16 mouse cellular contexts compared by ENCODE assay signal in the genomic region with DNA sequence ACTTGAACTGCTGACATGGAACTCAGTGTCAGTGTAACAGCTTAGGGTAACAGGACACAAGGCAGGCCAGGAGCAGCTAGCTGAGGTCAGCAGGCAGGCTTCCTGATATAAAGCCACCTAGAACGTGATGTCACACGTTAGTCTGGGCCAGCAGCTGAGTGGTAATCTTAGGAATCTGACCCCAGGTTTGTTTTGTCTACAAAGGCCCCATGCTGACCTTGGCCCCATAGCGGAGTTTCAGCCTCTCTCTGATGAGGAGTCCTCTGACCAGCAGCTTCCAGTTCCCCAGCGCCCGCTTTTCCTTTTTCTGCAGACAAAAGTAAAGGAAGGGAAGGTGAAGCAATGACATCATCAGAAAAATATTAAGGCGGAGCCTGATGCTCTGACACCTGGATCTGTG.
"Had no signal": no experiment of that assay in that cellular context is flagged by ENCODE, and none has a peak within 500 bp of the region (broad histone marks: within the 10 kb centered on the region; RNA-seq: fewer than 3 reads in every experiment).

No protein-coding gene starts in this region.

- H3K9ac ChIP-seq: limb, embryonic 12.5 days; limb, embryonic 15.5 days; liver, embryonic 13.5 days; midbrain, embryonic 12.5 days; neural tube, embryonic 13.5 days had no signal

- ATAC-seq: midbrain, embryonic 16.5 days had no signal

- H3K27ac ChIP-seq: kidney, postnatal 0 days; limb, embryonic 12.5 days; limb, embryonic 15.5 days; liver, embryonic 13.5 days; macrophage; midbrain, embryonic 12.5 days; neural tube, embryonic 13.5 days had no signal

- H3K4me1 ChIP-seq: limb, embryonic 12.5 days; limb, embryonic 15.5 days; midbrain, embryonic 12.5 days; neural tube, embryonic 13.5 days had no signal

- H3K9me3 ChIP-seq: limb, embryonic 12.5 days; limb, embryonic 15.5 days; liver, embryonic 13.5 days; midbrain, embryonic 12.5 days; neural tube, embryonic 13.5 days had no signal

- H3K4me3 ChIP-seq: limb, embryonic 12.5 days; limb, embryonic 15.5 days; liver, embryonic 13.5 days; midbrain, embryonic 12.5 days; myocyte; neural tube, embryonic 13.5 days had no signal

- H3K4me2 ChIP-seq: limb, embryonic 12.5 days; limb, embryonic 15.5 days; liver, embryonic 13.5 days; midbrain, embryonic 12.5 days; neural tube, embryonic 13.5 days had no signal

- H3K27me3 ChIP-seq: limb, embryonic 12.5 days; limb, embryonic 15.5 days; liver, embryonic 13.5 days; midbrain, embryonic 12.5 days; neural tube, embryonic 13.5 days had no signal

- DNase-seq: kidney, adult 2 months; kidney, postnatal 25 days; left cerebral cortex, postnatal 4 days; liver, embryonic 13.5 days; lung, adult 2 months; lung, postnatal 10 days; thymus, adult 18-20 months; thymus, postnatal 36 days had no signal
